Mouse (Mus musculus): ENCODE measurements around the gene Acly. TPM values are rescaled to one million over a fixed set of nuclear protein-coding genes. Genes with fewer than 3 reads are reported as not detected.

Acly gene
- polyA plus RNA-seq, 1 experiment: 24.7 TPM

DNA sequence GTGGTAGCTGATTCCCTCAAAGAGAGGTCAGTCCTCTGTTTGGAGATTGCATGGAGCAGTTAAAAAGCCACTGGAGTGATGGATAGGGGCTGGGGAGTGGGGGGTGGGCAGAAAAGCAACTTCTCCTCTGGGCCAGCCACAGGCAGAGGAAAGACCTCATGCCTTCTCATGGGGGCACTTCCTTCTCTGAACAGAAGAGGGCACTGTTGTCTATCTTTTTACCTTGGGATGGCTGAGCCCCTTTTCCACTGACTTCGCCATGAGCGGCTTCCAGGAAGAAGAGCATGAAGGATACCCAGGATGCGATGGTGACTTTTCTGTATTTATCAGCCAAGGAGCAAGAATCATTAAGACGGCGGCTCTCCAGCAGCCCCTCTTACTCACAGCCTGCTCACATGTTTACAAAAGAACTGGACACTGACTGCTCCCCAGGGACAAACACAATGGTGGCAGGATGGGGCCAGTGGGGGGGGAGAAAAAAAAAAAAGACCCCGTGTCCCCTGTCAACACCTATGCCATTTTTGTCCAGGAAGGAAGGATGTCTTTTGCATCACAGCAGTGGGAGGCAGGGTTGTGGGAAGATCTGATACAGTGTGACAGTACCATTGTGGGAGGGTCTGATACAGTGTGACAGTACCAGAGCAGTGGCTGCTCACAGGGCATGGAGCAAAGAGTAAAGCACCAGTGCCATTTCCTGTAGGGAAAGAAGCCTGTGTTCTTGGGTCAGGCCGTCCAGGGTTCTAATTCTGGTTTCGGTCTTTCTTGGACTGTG, 42.8 kb upstream of the Acly start:
- H3K27me3 ChIP-seq (ENCODE audit: control insufficient read depth, insufficient read depth, low read length): no peaks in the 10 kb centered on the region
- peaks cover 11% of the 10 kb centered on the region for H3K4me1 ChIP-seq (ENCODE audit: control insufficient read depth, insufficient read depth, low read length)
- no peak overlapping the region for H3K4me3 ChIP-seq (ENCODE audit: control insufficient read depth, low read depth, low read length)
- no peaks in the 10 kb centered on the region for H3K36me3 ChIP-seq (ENCODE audit: control insufficient read depth, insufficient read depth, low read length)
- H3K27ac ChIP-seq (ENCODE audit: control insufficient read depth, insufficient read depth, low read depth, low read length): no peak overlapping the region
- TF ChIP-seq CTCF (IDR thresholded peaks at IDR 0.05; ENCODE audit: control insufficient read depth, insufficient read depth, insufficient replicate concordance, low read depth, low read length) (peak; percentile 62; the same call in 1 of the 2 replicates), POLR2A (IDR thresholded peaks at IDR 0.05; ENCODE audit: control insufficient read depth, low read depth, low read length) (no peak)

DNA sequence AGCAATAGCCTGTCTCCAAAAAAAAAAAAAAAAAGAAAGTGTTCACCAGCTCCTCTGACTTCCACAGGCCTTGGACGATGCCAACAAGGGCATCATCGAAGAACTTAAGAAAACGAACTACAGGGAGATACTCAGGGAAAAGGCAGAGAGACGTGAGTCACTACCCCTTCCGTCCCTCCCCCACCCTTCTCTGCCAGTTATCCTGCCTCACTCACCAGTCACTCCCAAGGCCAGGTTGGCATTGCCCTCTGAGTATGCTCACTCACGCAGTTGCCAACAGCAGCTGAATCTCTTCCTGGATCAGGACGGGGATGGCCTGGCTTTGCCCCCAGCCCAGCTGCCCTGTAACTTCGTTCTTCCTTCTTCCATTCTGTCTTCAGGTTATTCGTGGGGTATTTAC, 42.0 kb upstream of the Acly start:
- H3K4me3 ChIP-seq (ENCODE audit: control insufficient read depth, low read depth, low read length): no peak overlapping the region
- H3K27me3 ChIP-seq (ENCODE audit: control insufficient read depth, insufficient read depth, low read length): no peaks in the 10 kb centered on the region
- TF ChIP-seq POLR2A (IDR thresholded peaks at IDR 0.05; ENCODE audit: control insufficient read depth, low read depth, low read length): no peak
- TF ChIP-seq CTCF (IDR thresholded peaks at IDR 0.05; ENCODE audit: control insufficient read depth, insufficient read depth, insufficient replicate concordance, low read depth, low read length): no peak
- no peak overlapping the region for H3K27ac ChIP-seq (ENCODE audit: control insufficient read depth, insufficient read depth, low read depth, low read length)
- H3K36me3 ChIP-seq (ENCODE audit: control insufficient read depth, insufficient read depth, low read length): no peaks in the 10 kb centered on the region
- H3K4me1 ChIP-seq (ENCODE audit: control insufficient read depth, insufficient read depth, low read length): peaks cover 3% of the 10 kb centered on the region

DNA sequence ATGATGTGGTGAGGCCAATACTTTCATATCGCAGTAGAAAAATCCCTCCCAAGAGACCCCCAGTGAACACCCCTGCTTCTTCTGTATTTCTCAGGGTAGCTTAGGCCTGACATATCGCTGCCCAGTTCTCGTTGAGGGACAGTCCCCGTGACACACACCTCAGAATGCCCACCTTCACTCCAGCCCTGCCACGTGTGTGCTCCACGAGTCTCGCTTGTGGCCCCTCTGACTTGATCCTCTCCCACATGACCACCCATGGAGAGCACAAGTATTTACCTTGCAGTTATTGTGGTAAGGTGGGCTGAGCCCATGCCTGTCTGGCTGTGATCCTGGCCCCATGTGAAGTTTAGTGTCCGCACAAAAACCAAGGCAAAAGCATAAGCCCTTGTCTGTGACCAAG, 40.9 kb upstream of the Acly start:
- Histone ChIP-seq H3K4me1 (ENCODE audit: control insufficient read depth, insufficient read depth, low read length) (peaks cover 4% of the 10 kb centered on the region; the same call in 1 of the 2 replicates), H3K36me3 (ENCODE audit: control insufficient read depth, insufficient read depth, low read length) (no peaks in the 10 kb centered on the region), H3K4me3 (ENCODE audit: control insufficient read depth, low read depth, low read length) (no peak overlapping the region), H3K27me3 (ENCODE audit: control insufficient read depth, insufficient read depth, low read length) (no peaks in the 10 kb centered on the region), H3K27ac (ENCODE audit: control insufficient read depth, insufficient read depth, low read depth, low read length) (no peak overlapping the region)
- TF ChIP-seq POLR2A (IDR thresholded peaks at IDR 0.05; ENCODE audit: control insufficient read depth, low read depth, low read length) (no peak), CTCF (IDR thresholded peaks at IDR 0.05; ENCODE audit: control insufficient read depth, insufficient read depth, insufficient replicate concordance, low read depth, low read length) (no peak)

DNA sequence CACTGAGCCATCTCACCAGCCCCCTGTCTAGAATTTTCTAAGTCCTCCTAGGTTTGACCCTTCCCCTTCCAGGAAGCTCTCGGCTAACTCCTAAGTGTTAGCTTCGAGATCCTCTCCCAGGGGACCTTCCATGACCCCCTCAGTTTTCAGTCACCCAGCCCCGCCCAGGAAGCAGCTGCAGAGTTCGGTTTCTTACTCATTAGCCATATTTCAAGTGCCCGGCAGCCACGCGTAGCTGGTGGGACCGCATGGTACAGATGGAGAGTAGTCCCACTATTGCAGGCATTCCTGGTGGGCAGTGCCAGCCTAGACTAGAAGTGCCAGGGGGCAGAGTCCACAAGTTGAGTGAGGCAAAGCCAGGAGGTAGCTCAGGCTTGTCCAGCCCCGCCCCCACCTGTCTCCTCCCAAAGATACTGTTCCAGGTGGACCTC, 40.0 kb upstream of the Acly start:
- H3K4me1 ChIP-seq (ENCODE audit: control insufficient read depth, insufficient read depth, low read length): peaks cover 4% of the 10 kb centered on the region; the same call in 1 of the 2 replicates
- H3K27ac ChIP-seq (ENCODE audit: control insufficient read depth, insufficient read depth, low read depth, low read length): no peak overlapping the region
- H3K4me3 ChIP-seq (ENCODE audit: control insufficient read depth, low read depth, low read length): no peak overlapping the region
- no peaks in the 10 kb centered on the region for H3K36me3 ChIP-seq (ENCODE audit: control insufficient read depth, insufficient read depth, low read length)
- H3K27me3 ChIP-seq (ENCODE audit: control insufficient read depth, insufficient read depth, low read length): no peaks in the 10 kb centered on the region
- TF ChIP-seq POLR2A (IDR thresholded peaks at IDR 0.05; ENCODE audit: control insufficient read depth, low read depth, low read length) (no peak), CTCF (IDR thresholded peaks at IDR 0.05; ENCODE audit: control insufficient read depth, insufficient read depth, insufficient replicate concordance, low read depth, low read length) (no peak)

DNA sequence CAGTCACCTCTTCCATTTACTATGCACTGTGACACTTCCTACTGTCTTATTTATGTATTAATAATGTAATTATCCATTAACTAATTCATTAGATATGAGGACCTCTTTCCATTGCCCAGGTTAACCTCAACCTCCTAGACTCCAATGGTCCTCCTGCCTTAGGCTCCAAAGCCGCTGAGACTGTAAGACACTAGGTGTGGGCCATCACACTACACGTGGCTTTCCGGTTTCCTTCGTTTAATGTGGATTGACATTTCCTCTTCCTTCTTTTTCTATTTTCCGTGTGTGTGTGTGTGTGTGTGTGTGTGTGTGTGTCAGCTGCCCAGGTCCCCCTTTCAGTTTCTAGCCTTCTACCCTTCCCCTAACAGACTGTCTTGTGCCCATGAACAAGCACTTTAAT, 39.4 kb upstream of the Acly start:
- H3K27ac ChIP-seq (ENCODE audit: control insufficient read depth, insufficient read depth, low read depth, low read length): no peak overlapping the region
- no peak for TF ChIP-seq CTCF (IDR thresholded peaks at IDR 0.05; ENCODE audit: control insufficient read depth, insufficient read depth, insufficient replicate concordance, low read depth, low read length)
- no peak for TF ChIP-seq POLR2A (IDR thresholded peaks at IDR 0.05; ENCODE audit: control insufficient read depth, low read depth, low read length)

DNA sequence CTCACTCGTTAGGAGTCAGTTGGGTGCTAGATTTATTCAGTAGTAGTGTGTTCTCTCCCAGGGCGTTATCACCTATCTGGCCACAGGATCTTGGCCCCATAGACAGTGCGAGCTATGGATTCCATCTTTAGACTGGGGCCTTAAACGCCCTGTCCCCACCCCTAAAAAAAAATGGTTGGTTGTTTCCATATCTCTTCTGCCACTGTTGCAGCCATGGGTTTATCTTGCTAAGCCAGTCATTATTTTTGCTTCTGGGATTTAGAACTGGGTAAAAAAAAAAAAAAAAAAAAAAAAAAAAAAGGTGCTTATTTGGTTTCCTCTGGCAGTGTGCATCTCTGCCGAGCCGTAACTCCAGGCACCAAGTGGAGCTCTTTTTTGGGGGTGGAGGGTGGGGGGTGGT, 36.9 kb upstream of the Acly start:
- Histone ChIP-seq H3K4me1 (ENCODE audit: control insufficient read depth, insufficient read depth, low read length) (peaks cover 4% of the 10 kb centered on the region; the same call in 1 of the 2 replicates), H3K36me3 (ENCODE audit: control insufficient read depth, insufficient read depth, low read length) (peaks cover 1% of the 10 kb centered on the region), H3K27me3 (ENCODE audit: control insufficient read depth, insufficient read depth, low read length) (no peaks in the 10 kb centered on the region), H3K27ac (ENCODE audit: control insufficient read depth, insufficient read depth, low read depth, low read length) (no peak overlapping the region), H3K4me3 (ENCODE audit: control insufficient read depth, low read depth, low read length) (peak overlapping the region; percentile 2; the same call in 1 of the 2 replicates)
- TF ChIP-seq POLR2A (IDR thresholded peaks at IDR 0.05; ENCODE audit: control insufficient read depth, low read depth, low read length): no peak
- no peak for TF ChIP-seq CTCF (IDR thresholded peaks at IDR 0.05; ENCODE audit: control insufficient read depth, insufficient read depth, insufficient replicate concordance, low read depth, low read length)

More for the DNA sequence above, 39.4 kb upstream of the Acly start:
- Histone ChIP-seq H3K27me3 (ENCODE audit: control insufficient read depth, insufficient read depth, low read length) (no peaks in the 10 kb centered on the region), H3K4me1 (ENCODE audit: control insufficient read depth, insufficient read depth, low read length) (peaks cover 4% of the 10 kb centered on the region; the same call in 1 of the 2 replicates), H3K4me3 (ENCODE audit: control insufficient read depth, low read depth, low read length) (no peak overlapping the region), H3K36me3 (ENCODE audit: control insufficient read depth, insufficient read depth, low read length) (no peaks in the 10 kb centered on the region)

DNA sequence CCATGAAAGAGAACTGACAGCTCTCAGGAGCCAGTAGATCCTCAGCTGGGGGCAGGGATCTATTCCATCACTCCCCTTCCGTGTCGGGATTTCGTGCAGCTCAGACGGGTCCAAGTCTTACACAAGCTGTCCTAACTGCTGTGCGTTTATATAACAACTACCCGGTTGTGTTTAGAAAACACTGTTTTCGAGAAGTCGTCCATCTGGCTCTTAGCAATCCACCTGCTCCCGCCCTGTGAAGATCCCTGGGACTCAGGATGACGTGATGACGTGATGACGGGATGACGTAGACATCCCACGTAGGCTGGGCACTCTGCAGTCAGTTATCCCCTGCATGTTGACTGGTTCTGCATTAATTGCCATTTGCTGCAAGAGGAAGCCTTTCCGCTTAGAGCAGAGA, 36.5 kb upstream of the Acly start:
- Histone ChIP-seq H3K4me1 (ENCODE audit: control insufficient read depth, insufficient read depth, low read length) (peaks cover 4% of the 10 kb centered on the region; the same call in 1 of the 2 replicates), H3K27me3 (ENCODE audit: control insufficient read depth, insufficient read depth, low read length) (no peaks in the 10 kb centered on the region), H3K4me3 (ENCODE audit: control insufficient read depth, low read depth, low read length) (peak overlapping the region; percentile 2; the same call in 1 of the 2 replicates), H3K36me3 (ENCODE audit: control insufficient read depth, insufficient read depth, low read length) (peaks cover 1% of the 10 kb centered on the region), H3K27ac (ENCODE audit: control insufficient read depth, insufficient read depth, low read depth, low read length) (no peak overlapping the region)
- TF ChIP-seq CTCF (IDR thresholded peaks at IDR 0.05; ENCODE audit: control insufficient read depth, insufficient read depth, insufficient replicate concordance, low read depth, low read length) (no peak), POLR2A (IDR thresholded peaks at IDR 0.05; ENCODE audit: control insufficient read depth, low read depth, low read length) (no peak)

Measured in testis, adult 2 months (tissue).